Mouse (Mus musculus) myocyte (in vitro differentiated cells): ENCODE measurements around the gene Adamts13.

Experiments
- MAX ChIP-seq: IDR thresholded peaks from one replicate; pipeline ENCODE4 v1.6.1; 2011; ENCODE audit warnings: low read depth, mild to moderate bottlenecking, control low read depth
- MYOG ChIP-seq, 3 experiments: IDR thresholded peaks; one replicate each; pipeline ENCODE4 v1.6.1; 2011; ENCODE audit warnings: control low read depth in 2 of 3, low read depth in 2 of 3, mild to moderate bottlenecking in 2 of 3; ENCODE audit not compliant: insufficient read length in 2 of 3, control insufficient read depth in 1 of 3, insufficient read depth in 1 of 3
- POLR2A ChIP-seq: IDR thresholded peaks from one replicate; pipeline ENCODE4 v1.6.1; 2011; ENCODE audit warnings: low read depth, mild to moderate bottlenecking, control low read depth, moderate library complexity; ENCODE audit not compliant: insufficient read length

- TF ChIP-seq MYOG (IDR thresholded peaks at IDR 0.05; ENCODE audit: control insufficient read depth in 1 of 3, insufficient read depth in 1 of 3, insufficient read length in 2 of 3, low read depth in 2 of 3) (no peak), POLR2A (no peak), MAX (no peak)
These were observed 24.3 kb downstream of the Adamts13 start for GRCm38 (mm10) chr2:26997498-26997897.
